Mouse (Mus musculus): ENCODE results near the gene Smpx. TPM values are rescaled to one million over a fixed set of nuclear protein-coding genes. Genes with fewer than 3 reads are reported as not detected.

The Smpx gene
- total RNA-seq, 2 experiments from 2014 or later = not detected

Other genes starting within 250 kb of the Smpx start
- gene Sms, start 206.6 kb upstream of the Smpx start, total RNA-seq (2015) = 38.5 and 46.6 TPM in 2 replicates
- 30.7 and 49.4 TPM in 2 replicates for gene Sms, start 206.6 kb upstream of the Smpx start, total RNA-seq (2017)
- 3.9 and 5.8 TPM in 2 replicates for gene Yy2, start 129.9 kb upstream of the Smpx start, total RNA-seq (2015)
- 4.1 and 4.8 TPM in 2 replicates for gene Yy2, start 129.9 kb upstream of the Smpx start, total RNA-seq (2017)
- gene Mbtps2, start 100.2 kb upstream of the Smpx start, total RNA-seq (2015) = 16.2 and 22.1 TPM in 2 replicates
- gene Mbtps2, start 100.2 kb upstream of the Smpx start, total RNA-seq (2017) = 7.0 and 9.4 TPM in 2 replicates
- not detected in 2 replicates for gene Klhl34, start 119.5 kb downstream of the Smpx start, total RNA-seq (2015)
- not detected in 2 replicates for gene Klhl34, start 119.5 kb downstream of the Smpx start, total RNA-seq (2017)

Data from megakaryocyte, adult 5-6 weeks (primary cell).